Mouse (Mus musculus): Measurements from ENCODE around the gene Gtf3c5.

GRCm38 (mm10) chr2:28605789-28606541, 22.4 kb upstream of the Gtf3c5 start:
- no peak for TF ChIP-seq POLR2A (IDR thresholded peaks at IDR 0.05; ENCODE audit: borderline replicate concordance, extremely low read depth, insufficient read depth, insufficient read length, poor library complexity, severe bottlenecking)
- no peak for TF ChIP-seq CTCF (IDR thresholded peaks at IDR 0.05; ENCODE audit: borderline replicate concordance, extremely low read depth, insufficient read depth, insufficient read length)
